Mouse (Mus musculus) brain, embryonic 14.5 days (tissue): Measurements from ENCODE around the gene Mapk9. TPM values are rescaled to one million over a fixed set of nuclear protein-coding genes. Genes with fewer than 3 reads are reported as not detected.

Experiments
- DNase-seq: peaks from one replicate; pipeline ENCODE4 v3.0.0-alpha.2; 2011; ENCODE audit warnings: low read depth
- CTCF ChIP-seq: fragments of 200-500 bp; IDR thresholded peaks from 2 replicates; pipeline ENCODE4 v1.5.1; 2012; ENCODE audit warnings: inconsistent platforms, mild to moderate bottlenecking, moderate library complexity, borderline replicate concordance; ENCODE audit not compliant: insufficient read depth, insufficient read length; ENCODE audit errors: extremely low read depth
- POLR2A ChIP-seq: fragments of 200-500 bp; IDR thresholded peaks from 2 replicates; pipeline ENCODE4 v1.6.1; 2012; ENCODE audit warnings: mild to moderate bottlenecking, inconsistent platforms, borderline replicate concordance; ENCODE audit not compliant: poor library complexity, insufficient read depth, insufficient read length, severe bottlenecking; ENCODE audit errors: extremely low read depth
- polyA plus RNA-seq: library from polyadenylated mRNA; depleted of rRNA; stranded (reverse); fragments of >200 nt; gene quantifications from 2 replicates; pipeline ENCODE4 v1.2.3, GENCODE M21; 2012

Mapk9 gene
- polyA plus RNA-seq, 1 experiment = 89.3 TPM

DNA sequence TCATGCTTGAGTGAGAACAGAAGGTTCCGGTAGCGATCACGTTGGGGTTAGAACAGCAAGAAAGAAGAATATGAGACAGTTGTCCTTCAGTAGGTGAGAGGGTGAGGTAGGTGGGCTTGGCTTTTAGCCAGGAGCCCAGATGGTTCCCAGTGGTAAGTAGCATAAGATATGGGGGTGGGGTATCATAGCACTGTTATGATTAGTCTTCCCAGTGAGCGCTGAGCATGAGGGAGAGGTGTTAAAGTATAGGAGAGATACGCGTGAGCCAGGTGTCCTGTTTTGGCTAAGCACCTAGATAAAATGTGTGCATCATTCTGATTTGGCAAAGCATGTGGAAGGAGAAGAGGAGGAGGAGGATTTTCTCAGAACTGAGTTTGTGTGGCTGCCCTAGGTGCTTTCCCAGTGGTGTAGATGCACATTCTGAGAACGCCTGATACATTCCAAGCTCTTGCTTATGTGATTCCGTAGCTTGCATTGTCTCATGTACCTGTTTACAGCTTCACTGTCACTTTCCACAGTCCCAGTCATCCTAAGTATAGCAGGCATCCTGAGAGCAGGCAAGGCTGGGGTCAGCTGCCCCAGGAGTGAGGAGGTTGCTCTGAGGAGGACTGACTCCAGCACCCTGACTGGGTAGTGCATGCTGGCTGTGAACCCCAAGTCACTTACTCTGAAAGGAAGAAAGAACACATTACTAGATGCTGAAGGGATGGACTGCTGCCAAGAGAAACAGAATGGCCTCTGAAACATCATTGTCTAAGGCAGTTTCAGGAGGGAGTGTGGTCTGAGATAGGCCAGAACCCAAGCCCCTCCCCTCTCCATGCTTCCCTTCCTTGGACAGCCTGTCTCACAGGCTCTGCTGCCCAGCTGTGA is 30.6 kb downstream of the Mapk9 start:
- DNase-seq = peak; percentile 71
- TF ChIP-seq POLR2A (no peak), CTCF (no peak)

DNA sequence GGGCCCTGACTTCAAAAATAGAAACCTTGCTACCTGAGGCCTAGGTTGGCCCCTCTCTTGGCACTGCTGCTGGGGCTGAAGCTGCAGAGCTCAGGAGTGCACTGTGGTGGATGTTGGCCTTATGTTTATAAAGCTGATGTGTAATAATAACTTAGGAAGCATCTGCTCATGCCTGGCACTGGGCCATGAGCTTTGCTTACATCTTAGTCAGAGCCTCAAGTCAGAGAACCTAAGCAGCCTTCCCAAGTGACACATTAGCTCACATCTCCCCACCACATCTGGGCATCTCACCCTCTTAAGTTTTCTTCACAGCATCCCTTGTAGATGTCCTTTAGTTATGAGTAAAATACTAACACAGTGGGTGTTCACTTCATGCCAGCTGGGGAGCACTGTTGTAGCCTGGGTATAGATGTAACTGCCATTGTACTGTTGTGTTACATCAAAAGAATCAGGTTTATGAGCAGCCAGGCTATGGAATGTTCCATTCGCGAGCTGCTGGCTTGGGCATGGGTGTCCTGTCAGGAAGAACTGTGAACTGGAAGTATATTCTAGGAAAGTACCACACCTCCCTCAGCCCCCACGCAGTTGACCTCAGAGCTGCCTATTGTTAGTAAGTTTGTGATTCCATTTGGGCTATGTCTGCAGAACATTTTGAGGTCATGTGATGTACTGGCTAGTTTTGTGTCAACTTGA is 33.5 kb downstream of the Mapk9 start:
- DNase-seq = no peak
- no peak for TF ChIP-seq CTCF
- no peak for TF ChIP-seq POLR2A

DNA sequence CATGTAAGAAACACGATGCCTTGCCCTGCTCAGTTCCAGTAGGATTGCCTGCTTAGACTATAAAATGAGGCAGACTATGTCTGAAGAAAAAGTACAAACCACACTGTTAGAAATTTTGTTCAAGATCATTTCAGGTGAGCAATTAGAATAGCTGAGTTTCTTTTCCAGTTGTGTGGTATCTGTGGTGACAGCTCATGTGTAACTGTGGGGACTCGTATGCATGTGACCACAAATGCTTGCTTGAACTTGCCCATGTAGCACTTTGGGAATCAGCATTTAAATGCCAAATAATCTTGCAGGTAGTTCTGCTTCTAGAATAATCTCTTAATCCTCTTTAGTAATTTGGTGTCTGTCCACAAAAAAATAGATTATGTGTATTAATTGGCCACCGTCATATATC is 36.8 kb downstream of the Mapk9 start:
- no peak for DNase-seq
- TF ChIP-seq CTCF (no peak), POLR2A (no peak)

DNA sequence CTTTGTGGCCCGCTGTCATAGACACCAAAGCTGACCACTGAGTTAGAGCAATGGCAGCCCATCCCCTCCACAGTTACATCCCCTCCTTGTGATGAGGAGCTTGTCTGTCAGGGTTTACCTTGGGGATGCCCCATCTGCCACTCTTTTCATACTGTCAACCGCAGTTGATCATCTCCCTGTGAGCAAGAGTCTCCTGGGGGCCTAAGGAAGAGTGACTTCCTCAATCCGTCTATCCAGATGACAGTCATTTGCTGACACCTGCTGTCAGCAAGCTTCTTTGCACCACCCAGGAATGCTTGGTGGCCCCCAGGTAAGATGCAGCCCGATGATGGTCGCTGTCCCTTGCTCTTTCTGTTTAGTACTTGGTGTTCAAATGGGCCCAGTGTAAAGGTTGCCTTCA is 41.9 kb downstream of the Mapk9 start:
- DNase-seq = no peak

DNA sequence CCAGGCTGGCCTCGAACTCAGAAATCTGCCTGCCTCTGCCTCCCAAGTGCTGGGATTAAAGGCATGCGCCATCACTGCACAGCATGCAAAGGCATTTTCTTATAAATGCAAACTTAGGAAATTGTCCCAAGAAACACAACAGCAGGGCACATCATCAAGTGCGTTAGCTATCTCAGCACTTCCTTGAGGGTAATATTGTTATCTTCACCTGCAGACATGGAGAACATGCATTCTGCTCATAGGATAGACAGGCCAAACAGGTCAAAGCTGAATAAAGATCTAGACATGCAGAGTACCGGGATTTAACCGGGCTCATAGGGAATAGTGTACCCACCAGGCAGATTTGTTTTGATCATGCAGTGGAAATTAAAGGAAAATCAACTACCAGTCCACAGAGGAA is 45.4 kb downstream of the Mapk9 start:
- TF ChIP-seq CTCF = no peak
- TF ChIP-seq POLR2A = no peak

More for the DNA sequence above, 41.9 kb downstream of the Mapk9 start:
- TF ChIP-seq POLR2A (no peak), CTCF (no peak)

DNA sequence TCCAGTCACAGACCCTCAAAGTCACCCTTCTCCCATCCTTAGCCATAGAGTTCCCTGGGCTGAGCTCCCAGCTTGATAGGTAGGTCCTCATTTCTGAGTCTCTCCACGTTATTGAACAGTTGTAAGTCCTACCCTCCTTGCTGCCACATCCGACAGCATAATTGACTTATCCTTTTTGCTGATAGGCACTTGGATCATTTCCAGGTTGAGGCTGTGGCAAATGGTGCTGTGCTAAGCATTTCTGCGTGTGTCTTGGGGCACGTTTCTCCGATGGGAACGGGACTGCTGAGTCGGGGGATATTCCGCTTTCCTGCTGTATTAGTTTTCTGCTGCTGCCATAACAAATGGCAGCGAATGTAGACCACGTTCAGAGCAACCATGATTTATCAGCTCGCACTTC is 47.3 kb downstream of the Mapk9 start:
- peak; percentile 65 for DNase-seq
- TF ChIP-seq POLR2A (no peak), CTCF (no peak)

More for the DNA sequence above, 45.4 kb downstream of the Mapk9 start:
- DNase-seq = no peak

DNA sequence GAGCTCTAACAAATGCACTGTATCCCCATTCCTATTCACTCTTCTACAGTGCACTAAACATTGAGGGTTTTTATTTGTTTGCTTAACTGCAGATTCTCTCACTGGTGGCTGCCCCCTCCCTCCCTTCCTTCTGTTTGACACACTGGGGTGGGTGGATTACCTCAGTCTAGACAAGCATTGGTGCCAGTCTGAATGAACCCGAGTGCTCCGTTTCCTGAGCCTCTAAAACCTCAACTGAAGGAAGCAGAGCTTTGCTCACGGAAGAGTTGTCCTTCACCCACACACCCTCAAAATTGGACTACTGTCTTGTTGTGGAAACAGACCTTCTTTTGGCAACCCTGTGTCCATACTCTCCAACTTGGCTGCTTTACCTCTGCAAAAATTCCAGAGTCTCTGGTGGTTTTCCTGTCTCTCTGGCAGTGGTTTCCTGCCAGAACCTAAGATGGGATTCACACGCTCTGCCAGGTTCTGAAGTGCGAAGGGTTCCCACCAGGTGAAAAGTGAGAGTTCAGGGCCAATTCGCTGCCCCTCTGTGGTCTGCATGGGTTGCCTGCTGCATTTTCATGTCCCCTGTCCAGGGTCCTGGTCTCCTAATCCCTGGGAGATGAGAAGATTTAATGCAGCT is 49.5 kb downstream of the Mapk9 start:
- TF ChIP-seq POLR2A (no peak), CTCF (no peak)
- no peak for DNase-seq

- no peak for TF ChIP-seq POLR2A
- TF ChIP-seq CTCF = no peak
- no peak for DNase-seq
Measured at GRCm38 (mm10) chr11:49900043-49900442, 53.5 kb downstream of the Mapk9 start.

DNA sequence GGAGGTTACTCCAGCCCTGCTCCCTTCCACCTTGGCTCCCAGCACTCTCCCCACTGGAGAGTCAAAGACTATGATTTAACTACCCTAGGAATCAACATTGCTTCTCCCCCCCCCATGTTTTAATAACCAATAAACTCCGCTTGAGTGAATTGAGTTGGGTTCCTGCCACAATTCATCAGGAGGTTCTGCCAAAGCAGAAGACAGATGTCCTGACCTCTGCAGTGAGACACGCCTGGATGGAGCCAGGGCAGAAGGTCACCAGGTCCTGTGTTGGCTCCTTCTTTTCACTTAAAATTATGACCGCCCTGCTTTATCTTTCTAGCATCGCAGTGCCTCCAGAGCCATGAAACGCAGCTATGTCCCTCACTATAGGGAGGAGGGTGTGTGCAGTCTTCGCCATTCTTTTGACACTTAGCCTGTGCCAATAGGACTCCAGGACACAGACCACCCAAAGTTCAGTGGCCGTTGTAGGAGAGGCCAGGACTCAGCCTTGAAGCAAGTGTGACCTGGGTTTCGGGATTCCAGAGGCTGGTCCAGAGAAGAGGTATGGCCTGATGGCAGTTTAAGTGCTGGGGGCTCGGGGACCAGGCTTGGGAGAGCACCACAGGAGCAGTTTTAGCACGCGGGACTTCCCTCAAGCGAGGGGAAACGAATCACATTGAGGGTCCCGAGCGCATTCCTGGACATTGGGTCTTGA is 54.6 kb downstream of the Mapk9 start:
- TF ChIP-seq POLR2A = no peak
- TF ChIP-seq CTCF = no peak
- DNase-seq = no peak

DNA sequence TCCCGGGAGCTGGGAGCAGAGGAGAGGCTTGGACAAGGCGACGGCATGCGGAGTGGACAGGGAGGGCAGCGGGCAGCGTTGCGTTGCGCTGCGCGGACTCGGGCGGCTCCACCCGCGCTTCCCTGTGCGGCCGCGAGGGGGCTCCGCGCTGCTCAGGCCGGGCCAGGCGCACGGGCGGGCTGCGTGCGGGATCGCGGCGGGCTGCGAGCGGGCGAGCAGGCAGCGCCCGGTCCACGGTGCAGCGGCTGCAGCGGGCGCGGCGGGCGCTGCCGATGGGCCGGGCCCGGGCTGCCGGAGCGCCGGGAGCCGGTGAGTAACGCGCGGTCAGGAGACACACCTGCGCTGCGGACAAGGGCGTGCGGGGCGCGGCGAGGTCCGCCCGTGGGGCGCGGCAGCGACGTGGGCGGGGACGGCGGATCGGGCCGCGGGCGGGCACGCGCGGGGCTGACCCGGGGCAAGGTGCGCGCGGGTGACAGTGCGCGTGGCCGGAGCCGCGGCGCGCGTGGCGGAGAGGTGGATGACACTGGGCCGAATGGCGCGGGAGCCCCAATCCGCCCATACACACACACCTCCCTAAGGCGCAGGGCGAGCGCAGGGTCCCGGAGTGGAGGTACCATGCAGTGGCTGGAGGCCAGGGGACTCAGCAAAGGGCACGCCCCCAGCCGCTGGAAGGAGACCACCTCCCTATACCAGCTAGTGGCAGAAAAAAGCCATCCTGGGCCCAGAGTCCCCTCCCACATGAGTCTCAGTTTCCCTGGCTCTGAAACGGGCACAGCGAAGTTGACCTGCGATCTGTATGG is 55.3 kb downstream of the Mapk9 start, which contains the start of gene Rasgef1c:
Gene Rasgef1c (plus strand): TSS at position 177 of the 800 bp plus-strand sequence.
- DNase-seq = peak; percentile 80
- TF ChIP-seq CTCF = peak; percentile 74
- no peak for TF ChIP-seq POLR2A
